Mouse (Mus musculus) midbrain, postnatal 0 days (tissue): Measurements from ENCODE around the gene Papola. TPM values are rescaled to one million over a fixed set of nuclear protein-coding genes. Genes with fewer than 3 reads are reported as not detected.

Source experiments
- ATAC-seq: fragments of 200-750 bp; cut with Nextera tagmentation; 2 replicates; pipeline ENCODE4 v1.8.0; 2017; ENCODE audit warnings: moderate number of reproducible peaks, mild to moderate bottlenecking, moderate TSS enrichment, moderate library complexity; ENCODE audit not compliant: low FRiP score
- DNase-seq: peaks from one replicate; pipeline ENCODE4 v3.0.0-alpha.2; 2015; ENCODE audit warnings: low spot score
- H3K27ac ChIP-seq: fragments of 300-500 bp; sonication (generic); 2 replicates; pipeline ENCODE4 v1.5.1; 2014; ENCODE audit warnings: low read depth, mild to moderate bottlenecking, low read length, mixed read lengths
- H3K27me3 ChIP-seq: fragments of 300-500 bp; sonication (generic); 2 replicates; pipeline ENCODE4 v1.6.1; 2014; ENCODE audit warnings: low read length, control low read depth, mixed read lengths; ENCODE audit not compliant: insufficient read depth
- H3K36me3 ChIP-seq: fragments of 300-500 bp; sonication (generic); 2 replicates; pipeline ENCODE4 v1.6.1; 2014; ENCODE audit warnings: low read length, control low read depth, mixed read lengths; ENCODE audit not compliant: insufficient read depth
- H3K4me1 ChIP-seq: fragments of 300-500 bp; sonication (generic); 2 replicates; pipeline ENCODE4 v1.6.1; 2014; ENCODE audit warnings: mild to moderate bottlenecking, control low read depth, antibody characterized with exemption, low read length, mixed read lengths; ENCODE audit not compliant: insufficient read depth
- H3K4me2 ChIP-seq: fragments of 300-500 bp; sonication (generic); 2 replicates; pipeline ENCODE4 v1.6.1; 2014; ENCODE audit warnings: low read depth, mild to moderate bottlenecking, low read length, mixed read lengths; ENCODE audit not compliant: poor library complexity, severe bottlenecking
- H3K4me3 ChIP-seq: fragments of 300-500 bp; sonication (generic); 2 replicates; pipeline ENCODE4 v1.5.1; 2014; ENCODE audit warnings: low read depth, mild to moderate bottlenecking, low read length, moderate library complexity
- H3K9ac ChIP-seq: fragments of 300-500 bp; sonication (generic); replicated peaks from 2 replicates; pipeline ENCODE4 v1.6.1; 2014; ENCODE audit warnings: mild to moderate bottlenecking, low read length, moderate library complexity, mixed read lengths; ENCODE audit not compliant: poor library complexity, severe bottlenecking
- H3K9me3 ChIP-seq: fragments of 300-500 bp; sonication (generic); 2 replicates; pipeline ENCODE4 v1.6.1; 2016; ENCODE audit warnings: low read length, control low read depth
- CTCF ChIP-seq: IDR thresholded peaks from 2 replicates; pipeline ENCODE4 v1.5.1; 2016; ENCODE audit warnings: antibody characterized with exemption, mild to moderate bottlenecking
- WGBS: fragments of 180-500 bp; shearing (Covaris S2); extraction: QIAGEN DNeasy Blood & Tissue Kit; methylation state at CpG from one replicate; pipeline ENCODE4 v1.1.7; 2014; 5-methylcytosine and 5-hydroxymethylcytosine counted together
- polyA plus RNA-seq: library from polyadenylated mRNA; unstranded; fragments of >200 nt; fragmentation: Nextera tagmentation; extraction: Ambion mirVana; gene quantifications from 2 replicates; pipeline ENCODE4 v1.2.1, GENCODE M21; 2015
- total RNA-seq: library from RNA; depleted of rRNA; stranded (reverse); fragments of >200 nt; gene quantifications from 2 replicates; pipeline ENCODE4 v1.2.3, GENCODE M21; 2014

The Papola gene
- total and polyA plus RNA-seq, 2 experiments from 2014 or later, result 72.7 to 116 TPM

DNA sequence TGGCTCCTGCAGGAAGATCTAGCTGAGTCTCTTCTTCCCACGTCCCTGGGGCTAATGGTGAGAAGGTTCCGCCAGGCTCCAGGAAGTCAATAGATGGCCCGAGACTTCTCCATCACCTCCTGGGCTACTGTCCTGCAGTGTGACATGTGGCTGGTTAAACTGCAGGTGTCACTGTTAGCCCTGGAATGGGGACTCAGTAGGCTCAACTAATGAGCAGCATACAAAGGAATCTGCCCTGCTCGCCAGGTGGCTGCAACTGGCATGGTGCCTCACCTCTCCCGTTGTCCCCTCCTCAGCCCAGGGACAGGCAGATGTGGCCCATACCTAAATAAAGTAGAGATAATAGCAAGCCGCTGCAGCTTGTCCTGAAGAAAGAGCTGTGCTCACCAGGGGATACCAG, 70.1 kb downstream of the Papola start:
- H3K4me1 ChIP-seq, result 0 out of 2 replicates have a peak, but pooled peaks cover 3% of the 10 kb centered on the region
- H3K9ac ChIP-seq, result no peak overlapping the region
- peak; percentile 76 for DNase-seq
- no peak overlapping the region for H3K4me3 ChIP-seq
- H3K4me2 ChIP-seq, result no peak overlapping the region
- WGBS, result 25% methylated on average over 6 of the region's 6 CpGs
- no peaks in the 10 kb centered on the region for H3K36me3 ChIP-seq
- peak; percentile 46; the same call in 1 of the 2 replicates for ATAC-seq
- H3K27ac ChIP-seq, result no peak overlapping the region
- H3K27me3 ChIP-seq, result no peaks in the 10 kb centered on the region
- H3K9me3 ChIP-seq, result no peaks in the 10 kb centered on the region
- TF ChIP-seq CTCF, result peak; percentile 88

DNA sequence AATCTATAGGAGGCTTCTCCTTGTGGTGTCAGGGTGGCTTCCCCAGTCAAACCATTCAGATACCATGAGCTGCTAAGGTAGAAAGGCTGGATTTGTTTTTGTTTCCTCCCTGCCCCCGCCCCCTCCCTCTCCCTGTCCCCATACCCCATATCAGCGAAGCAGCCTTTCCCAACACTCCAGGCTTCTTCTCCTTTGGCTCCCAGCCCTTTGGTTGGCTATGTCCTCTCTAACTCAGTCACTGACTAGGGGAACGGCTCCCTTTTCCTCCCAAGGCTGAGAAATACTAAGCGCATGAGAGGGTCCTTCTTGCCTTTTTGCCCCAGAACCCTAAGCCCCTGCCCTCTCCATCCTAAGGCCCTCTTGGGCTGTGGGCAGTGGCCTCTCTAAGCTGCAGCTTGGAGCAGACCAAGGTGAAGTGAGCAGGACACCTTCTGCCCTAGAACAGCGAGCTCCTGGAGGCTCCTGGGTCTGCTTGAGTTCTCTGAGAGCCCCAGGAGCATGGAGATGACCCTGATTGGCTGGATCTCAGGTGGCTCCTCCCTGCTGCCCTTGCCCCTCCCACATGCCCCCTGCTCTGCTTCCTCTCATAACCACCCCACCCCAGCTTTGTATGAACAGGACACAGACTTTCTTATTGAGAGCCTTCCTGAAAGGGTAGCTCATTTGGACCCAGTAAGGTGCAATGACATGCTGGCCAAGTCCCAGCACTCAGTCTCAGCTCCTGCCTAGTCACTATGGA, 73.6 kb downstream of the Papola start:
- 80% methylated on average over 5 of the region's 5 CpGs for WGBS
- 0 out of 2 replicates have a peak, but pooled peaks cover 3% of the 10 kb centered on the region for H3K4me1 ChIP-seq
- no peaks in the 10 kb centered on the region for H3K36me3 ChIP-seq
- H3K9me3 ChIP-seq, result no peaks in the 10 kb centered on the region
- H3K9ac ChIP-seq, result no peak overlapping the region
- H3K27me3 ChIP-seq, result no peaks in the 10 kb centered on the region
- ATAC-seq (no peak), DNase-seq (no peak)
- H3K27ac ChIP-seq, result no peak overlapping the region
- no peak overlapping the region for H3K4me2 ChIP-seq
- no peak for TF ChIP-seq CTCF
- no peak overlapping the region for H3K4me3 ChIP-seq

DNA sequence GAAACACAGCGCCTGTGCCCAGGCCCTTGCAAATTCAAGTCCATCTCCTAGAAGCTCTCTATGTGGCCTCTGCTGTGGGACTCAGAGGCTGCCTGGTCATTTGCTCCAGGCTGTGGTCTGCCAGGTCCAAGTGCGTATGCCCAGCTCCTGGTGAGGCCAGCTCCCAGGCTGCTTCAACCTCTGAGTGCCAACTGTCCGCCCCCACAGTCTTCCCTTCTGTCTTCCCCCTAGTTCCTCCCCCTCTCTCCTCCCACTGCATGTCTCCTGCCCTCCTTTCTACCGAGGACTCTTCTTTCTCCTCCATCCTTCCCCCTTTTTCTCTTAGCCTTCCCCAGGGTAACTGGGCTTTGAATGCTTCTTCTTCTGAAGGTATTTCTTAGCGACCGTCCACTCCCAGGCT, 77.6 kb downstream of the Papola start:
- H3K27ac ChIP-seq, result no peak overlapping the region
- DNase-seq (no peak), ATAC-seq (no peak)
- no peaks in the 10 kb centered on the region for H3K27me3 ChIP-seq
- no peaks in the 10 kb centered on the region for H3K9me3 ChIP-seq
- H3K36me3 ChIP-seq, result no peaks in the 10 kb centered on the region
- WGBS, result 65% methylated on average over 6 of the region's 6 CpGs
- no peak overlapping the region for H3K4me2 ChIP-seq
- no peak for TF ChIP-seq CTCF
- H3K9ac ChIP-seq, result no peak overlapping the region
- 0 out of 2 replicates have a peak, but pooled peaks cover 3% of the 10 kb centered on the region for H3K4me1 ChIP-seq
- H3K4me3 ChIP-seq, result no peak overlapping the region

DNA sequence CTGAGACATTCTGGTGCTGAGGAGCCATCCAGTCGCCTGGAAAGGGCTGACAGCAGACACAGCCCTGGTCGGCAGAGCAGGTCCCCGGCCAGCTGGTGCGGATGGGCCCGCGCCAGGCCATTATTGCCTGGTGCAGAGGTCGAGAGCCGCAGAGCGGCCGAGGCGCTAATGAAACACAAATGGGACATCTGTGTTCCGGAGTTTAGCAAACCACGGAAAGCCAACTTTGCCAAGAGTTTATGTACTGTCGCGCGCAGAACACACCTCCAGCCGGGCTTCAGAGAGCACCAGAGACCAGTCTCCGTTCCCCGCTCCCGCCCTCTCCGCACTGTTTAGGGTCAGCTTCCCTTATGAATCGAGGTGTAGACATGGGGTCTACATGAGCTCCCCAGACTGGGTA, 78.1 kb downstream of the Papola start:
- DNase-seq, result peak; percentile 71
- ATAC-seq, result no peak
- H3K36me3 ChIP-seq, result no peaks in the 10 kb centered on the region
- no peaks in the 10 kb centered on the region for H3K27me3 ChIP-seq
- no peaks in the 10 kb centered on the region for H3K9me3 ChIP-seq
- H3K4me3 ChIP-seq, result no peak overlapping the region
- 0 out of 2 replicates have a peak, but pooled peaks cover 3% of the 10 kb centered on the region for H3K4me1 ChIP-seq
- TF ChIP-seq CTCF, result no peak
- H3K9ac ChIP-seq, result no peak overlapping the region
- no peak overlapping the region for H3K27ac ChIP-seq
- WGBS, result 74% methylated on average over 22 of the region's 22 CpGs
- no peak overlapping the region for H3K4me2 ChIP-seq

DNA sequence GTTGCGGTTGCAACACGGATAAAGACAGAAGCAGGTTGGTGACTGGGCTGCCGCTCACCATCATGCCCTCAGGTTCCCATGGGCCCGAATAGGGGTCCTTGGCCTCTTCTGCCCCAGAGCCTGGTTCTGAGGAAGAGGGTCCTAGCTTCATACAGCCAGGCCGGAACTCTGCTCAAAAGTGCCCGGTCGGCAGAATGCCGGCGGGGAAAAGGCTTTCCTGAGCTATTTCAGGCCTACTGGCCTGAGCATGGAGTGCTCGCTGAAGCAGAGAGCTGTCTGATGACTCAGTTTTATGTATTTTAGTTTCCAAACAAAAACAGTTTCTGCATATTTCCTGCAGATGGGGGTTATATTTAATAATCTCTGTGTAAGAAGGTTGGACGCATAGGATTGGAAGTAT, 78.9 kb downstream of the Papola start:
- H3K36me3 ChIP-seq, result no peaks in the 10 kb centered on the region
- no peak overlapping the region for H3K4me2 ChIP-seq
- ATAC-seq, result no peak
- H3K9me3 ChIP-seq, result no peaks in the 10 kb centered on the region
- no peak for TF ChIP-seq CTCF
- no peak overlapping the region for H3K9ac ChIP-seq
- 92% methylated on average over 11 of the region's 11 CpGs for WGBS
- H3K27ac ChIP-seq, result no peak overlapping the region
- no peak for DNase-seq
- H3K27me3 ChIP-seq, result no peaks in the 10 kb centered on the region
- H3K4me1 ChIP-seq, result 0 out of 2 replicates have a peak, but pooled peaks cover 1% of the 10 kb centered on the region
- H3K4me3 ChIP-seq, result no peak overlapping the region

DNA sequence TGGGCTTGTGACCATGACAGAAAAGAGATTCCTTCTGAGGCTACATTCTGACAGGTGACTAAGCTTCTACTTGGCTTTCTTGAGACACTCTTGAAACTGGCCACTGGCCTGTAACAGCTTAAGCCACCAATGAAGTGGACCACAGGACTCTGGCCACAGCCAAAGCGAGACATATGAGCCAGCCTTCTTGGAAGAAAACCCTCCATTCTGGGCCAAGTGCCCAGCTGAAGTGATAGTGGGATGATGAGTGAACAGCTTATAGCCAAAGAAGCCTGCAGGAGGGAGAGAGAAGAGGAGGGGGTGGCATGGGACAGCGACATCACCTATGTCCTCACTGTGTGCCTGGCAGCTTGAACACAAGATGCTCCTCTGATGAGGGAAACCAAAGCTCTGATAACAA, 83.2 kb downstream of the Papola start:
- Histone ChIP-seq H3K4me2 (no peak overlapping the region), H3K4me3 (no peak overlapping the region), H3K9me3 (no peaks in the 10 kb centered on the region), H3K4me1 (no peaks in the 10 kb centered on the region), H3K27me3 (peaks cover 5% of the 10 kb centered on the region; the same call in 1 of the 2 replicates), H3K27ac (no peak overlapping the region), H3K36me3 (no peaks in the 10 kb centered on the region), H3K9ac (no peak overlapping the region)
- no peak for ATAC-seq
- TF ChIP-seq CTCF, result no peak
- WGBS, result 84% methylated on average over 2 of the region's 2 CpGs
- DNase-seq, result no peak
